Mouse (Mus musculus) limb, embryonic 14.5 days (tissue): ENCODE results near the gene Lhfpl2. TPM values are rescaled to one million over a fixed set of nuclear protein-coding genes. Genes with fewer than 3 reads are reported as not detected.

Source experiments
- ATAC-seq: fragments of 200-750 bp; cut with Nextera tagmentation; 2 replicates; pipeline ENCODE4 v1.8.0; 2017; ENCODE audit warnings: low read depth, moderate number of reproducible peaks, moderate TSS enrichment; ENCODE audit not compliant: low FRiP score
- DNase-seq: peaks from one replicate; pipeline ENCODE4 v3.0.0-alpha.2; 2015; ENCODE audit warnings: low spot score
- H3K27ac ChIP-seq: fragments of 300-500 bp; sonication (generic); replicated peaks from 2 replicates; pipeline ENCODE4 v1.5.1; 2014; ENCODE audit warnings: low read depth, mild to moderate bottlenecking, low read length, moderate library complexity, mixed read lengths
- H3K27me3 ChIP-seq: fragments of 300-500 bp; sonication (generic); 2 replicates; pipeline ENCODE4 v1.6.1; 2014; ENCODE audit warnings: low read length, mixed read lengths; ENCODE audit not compliant: control insufficient read depth, insufficient read depth
- H3K36me3 ChIP-seq: fragments of 300-500 bp; sonication (generic); 2 replicates; pipeline ENCODE4 v1.6.1; 2014; ENCODE audit warnings: mild to moderate bottlenecking, low read length, moderate library complexity, mixed read lengths; ENCODE audit not compliant: control insufficient read depth, insufficient read depth
- H3K4me1 ChIP-seq: fragments of 300-500 bp; sonication (generic); 2 replicates; pipeline ENCODE4 v1.6.1; 2014; ENCODE audit warnings: antibody characterized with exemption, low read length, mixed read lengths; ENCODE audit not compliant: control insufficient read depth, insufficient read depth
- H3K4me2 ChIP-seq: fragments of 300-500 bp; sonication (generic); replicated peaks from 2 replicates; pipeline ENCODE4 v1.6.1; 2014; ENCODE audit warnings: low read depth, mild to moderate bottlenecking, low read length, moderate library complexity; ENCODE audit not compliant: severe bottlenecking
- H3K4me3 ChIP-seq: fragments of 300-500 bp; sonication (generic); replicated peaks from 2 replicates; pipeline ENCODE4 v1.5.1; 2014; ENCODE audit warnings: low read length
- H3K9ac ChIP-seq: fragments of 300-500 bp; sonication (generic); 2 replicates; pipeline ENCODE4 v1.6.1; 2014; ENCODE audit warnings: mild to moderate bottlenecking, low read depth, low read length, moderate library complexity; ENCODE audit not compliant: severe bottlenecking
- H3K9me3 ChIP-seq: fragments of 300-500 bp; sonication (generic); 2 replicates; pipeline ENCODE4 v1.6.1; 2016; ENCODE audit warnings: low read length; ENCODE audit not compliant: control insufficient read depth
- POLR2A ChIP-seq: fragments of 200-500 bp; IDR thresholded peaks from 2 replicates; pipeline ENCODE4 v1.8.0; 2012; ENCODE audit warnings: inconsistent platforms, mild to moderate bottlenecking, moderate library complexity, borderline replicate concordance; ENCODE audit not compliant: insufficient read depth, insufficient read length; ENCODE audit errors: extremely low read depth
- WGBS: fragments of 180-500 bp; shearing (Covaris S2); extraction: QIAGEN DNeasy Blood & Tissue Kit; methylation state at CpG from one replicate; pipeline ENCODE4 v1.1.7; 2014; 5-methylcytosine and 5-hydroxymethylcytosine counted together
- polyA plus RNA-seq, 2 experiments: library from polyadenylated mRNA; depleted of rRNA in 1 of 2; stranded (reverse) in 1 of 2; unstranded in 1 of 2; fragments of >200 nt; fragmentation: Nextera tagmentation in 1 of 2; extraction: Ambion mirVana in 1 of 2; gene quantifications; 2 replicates each; pipeline versions ENCODE4 v1.2.1 to v1.2.3; 2012 to 2014

Lhfpl2 gene
- polyA plus RNA-seq, 2 experiments = 60.5 to 69.4 TPM

DNA sequence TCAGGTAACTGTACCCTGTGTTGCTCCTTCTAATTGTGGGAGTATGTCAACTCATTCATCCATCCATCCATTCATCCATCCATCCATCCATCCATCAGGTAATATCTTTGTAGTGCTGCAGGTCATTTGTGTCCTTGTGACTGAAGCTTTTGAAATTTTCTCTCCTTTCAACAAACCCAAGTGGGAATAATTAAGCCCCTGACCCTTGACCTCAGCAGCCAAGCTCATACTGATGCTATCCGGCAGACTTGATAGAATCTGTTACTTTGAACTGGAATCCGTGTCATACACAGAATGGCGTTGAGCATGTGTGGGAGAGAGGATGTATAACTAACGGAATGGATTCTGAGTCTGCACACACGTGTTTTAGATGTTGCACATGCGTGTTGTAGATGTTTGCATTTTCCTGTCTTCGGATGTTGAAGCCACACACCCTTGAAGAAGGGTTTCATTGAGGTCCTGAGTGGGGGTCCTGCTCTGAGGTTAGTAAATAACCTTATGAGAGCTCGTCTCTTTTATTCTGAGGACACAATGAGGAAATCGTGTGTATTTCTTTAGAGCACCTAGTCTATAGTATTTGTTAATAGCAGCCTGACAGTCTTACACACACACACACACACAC is 3.8 kb downstream of the Lhfpl2 start:
- WGBS = 42% methylated on average over 9 of the region's 9 CpGs
- Histone ChIP-seq H3K4me3 (no peak overlapping the region), H3K27ac (no peak overlapping the region), H3K9me3 (no peaks in the 10 kb centered on the region), H3K27me3 (no peaks in the 10 kb centered on the region), H3K36me3 (no peaks in the 10 kb centered on the region), H3K4me2 (no peak overlapping the region), H3K4me1 (peaks cover 44% of the 10 kb centered on the region), H3K9ac (no peak overlapping the region)
- TF ChIP-seq POLR2A = no peak
- no peak for DNase-seq
- no peak for ATAC-seq

DNA sequence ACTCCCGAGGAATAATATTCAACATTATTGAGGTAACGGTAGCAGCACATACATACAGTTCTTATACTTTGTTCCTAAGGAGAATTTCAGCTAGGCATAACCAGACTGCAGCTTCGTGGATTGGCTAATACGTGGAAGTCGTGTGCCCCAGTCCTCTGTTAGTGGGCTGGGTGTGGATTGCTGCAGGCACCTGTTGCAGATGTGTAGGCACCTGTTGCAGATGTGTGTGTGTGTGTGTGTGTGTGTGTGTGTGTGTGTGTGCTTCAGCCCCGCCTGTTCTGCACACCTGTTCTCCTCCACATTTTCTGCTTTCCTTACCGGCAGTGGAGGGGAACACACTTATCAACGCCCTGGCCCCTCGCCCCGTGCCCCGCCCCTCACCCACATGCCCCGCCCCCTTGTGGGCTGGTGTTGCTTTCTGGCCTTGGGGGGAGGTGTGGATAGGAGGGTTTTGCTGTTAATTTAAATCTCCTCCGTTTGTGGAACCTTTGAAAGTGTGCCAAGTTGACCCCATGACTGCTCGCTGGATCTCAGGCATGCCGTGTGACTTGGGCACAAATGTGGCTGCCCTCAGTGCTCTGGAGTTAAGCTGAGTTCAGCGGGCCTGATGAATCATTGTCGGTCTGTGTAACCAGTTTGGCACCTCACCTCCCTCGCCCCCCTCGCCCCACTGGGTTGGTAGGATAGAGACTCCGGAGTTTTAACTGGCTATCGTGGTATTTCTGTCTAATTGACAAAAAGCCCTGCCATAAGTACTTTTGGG is 4.9 kb downstream of the Lhfpl2 start:
- no peak overlapping the region for H3K27ac ChIP-seq
- DNase-seq = peak; percentile 28
- H3K4me1 ChIP-seq = peaks cover 45% of the 10 kb centered on the region
- no peaks in the 10 kb centered on the region for H3K27me3 ChIP-seq
- no peaks in the 10 kb centered on the region for H3K9me3 ChIP-seq
- WGBS = 8% methylated on average over 21 of the region's 21 CpGs
- peak overlapping the region; percentile 8 for H3K4me3 ChIP-seq
- no peaks in the 10 kb centered on the region for H3K36me3 ChIP-seq
- TF ChIP-seq POLR2A = no peak
- H3K9ac ChIP-seq = no peak overlapping the region
- peak overlapping the region; percentile 25; the same call in 1 of the 2 replicates for H3K4me2 ChIP-seq
- no peak for ATAC-seq

DNA sequence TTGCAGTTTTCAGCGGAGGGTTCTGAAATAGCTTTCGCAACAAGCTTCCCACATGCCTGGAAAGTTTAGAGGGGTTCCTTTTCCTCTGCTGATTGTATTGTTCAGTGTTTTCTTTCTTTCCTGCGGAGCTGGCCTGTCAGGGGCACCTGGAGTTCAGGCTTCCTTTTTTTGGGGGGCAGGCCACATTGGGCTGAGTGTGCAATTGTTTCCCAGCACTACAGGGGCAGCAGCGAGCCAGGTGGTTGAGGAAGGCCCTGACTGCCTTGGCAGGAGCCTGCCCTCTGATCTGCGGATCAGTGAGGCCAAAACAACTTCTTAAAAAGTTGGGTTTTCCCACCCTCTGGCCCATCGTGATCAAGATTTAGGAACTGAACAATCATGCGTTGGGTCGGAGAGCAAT is 5.6 kb downstream of the Lhfpl2 start:
- H3K4me3 ChIP-seq = no peak overlapping the region
- DNase-seq (no peak), ATAC-seq (no peak)
- H3K9me3 ChIP-seq = no peaks in the 10 kb centered on the region
- no peaks in the 10 kb centered on the region for H3K36me3 ChIP-seq
- no peak overlapping the region for H3K27ac ChIP-seq
- WGBS = 43% methylated on average over 8 of the region's 8 CpGs
- no peaks in the 10 kb centered on the region for H3K27me3 ChIP-seq
- peaks cover 45% of the 10 kb centered on the region for H3K4me1 ChIP-seq
- no peak overlapping the region for H3K9ac ChIP-seq
- no peak for TF ChIP-seq POLR2A
- peak overlapping the region; percentile 25; the same call in 1 of the 2 replicates for H3K4me2 ChIP-seq

DNA sequence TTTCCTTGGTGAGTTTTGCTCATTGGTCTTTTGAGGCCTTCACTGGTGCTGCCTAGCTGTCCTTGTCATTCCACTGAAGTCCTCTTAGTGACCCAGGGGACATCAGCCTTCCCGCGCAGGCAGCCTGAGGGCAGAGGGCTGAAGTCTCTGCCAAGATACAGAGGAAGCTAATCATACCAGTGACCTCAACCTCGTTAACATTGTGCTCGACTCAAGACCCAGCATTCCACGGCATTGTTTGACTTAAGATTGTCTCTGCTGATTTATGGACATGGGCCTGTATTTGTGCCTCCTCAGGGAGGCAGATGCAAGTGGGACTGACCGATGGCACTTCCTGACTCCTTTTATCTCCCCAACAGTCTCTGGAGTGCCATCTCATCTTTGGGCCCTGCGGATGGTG is 7.0 kb downstream of the Lhfpl2 start:
- Histone ChIP-seq H3K27me3 (no peaks in the 10 kb centered on the region), H3K9ac (no peak overlapping the region), H3K36me3 (no peaks in the 10 kb centered on the region), H3K4me1 (peaks cover 36% of the 10 kb centered on the region), H3K27ac (no peak overlapping the region), H3K4me3 (no peak overlapping the region), H3K9me3 (no peaks in the 10 kb centered on the region), H3K4me2 (no peak overlapping the region)
- WGBS = 32% methylated on average over 7 of the region's 7 CpGs
- DNase-seq = no peak
- no peak for TF ChIP-seq POLR2A
- no peak for ATAC-seq

GRCm38 (mm10) chr13:94065276-94066050 is 7.9 kb downstream of the Lhfpl2 start:
- no peak for ATAC-seq
- Histone ChIP-seq H3K4me3 (no peak overlapping the region), H3K4me1 (peaks cover 36% of the 10 kb centered on the region)

More at GRCm38 (mm10) chr13:94065276-94066050, 7.9 kb downstream of the Lhfpl2 start:
- DNase-seq = no peak
- Histone ChIP-seq H3K36me3 (no peaks in the 10 kb centered on the region), H3K9ac (no peak overlapping the region), H3K27me3 (no peaks in the 10 kb centered on the region), H3K4me2 (no peak overlapping the region), H3K27ac (no peak overlapping the region), H3K9me3 (no peaks in the 10 kb centered on the region)
- 37% methylated on average over 11 of the region's 11 CpGs for WGBS
- no peak for TF ChIP-seq POLR2A
